Mouse (Mus musculus): ENCODE results near the gene Gm9945. TPM values are rescaled to one million over a fixed set of nuclear protein-coding genes. Genes with fewer than 3 reads are reported as not detected.

The Gm9945 gene
- total RNA-seq, 2 experiments from 2014 or later: not detected

DNA sequence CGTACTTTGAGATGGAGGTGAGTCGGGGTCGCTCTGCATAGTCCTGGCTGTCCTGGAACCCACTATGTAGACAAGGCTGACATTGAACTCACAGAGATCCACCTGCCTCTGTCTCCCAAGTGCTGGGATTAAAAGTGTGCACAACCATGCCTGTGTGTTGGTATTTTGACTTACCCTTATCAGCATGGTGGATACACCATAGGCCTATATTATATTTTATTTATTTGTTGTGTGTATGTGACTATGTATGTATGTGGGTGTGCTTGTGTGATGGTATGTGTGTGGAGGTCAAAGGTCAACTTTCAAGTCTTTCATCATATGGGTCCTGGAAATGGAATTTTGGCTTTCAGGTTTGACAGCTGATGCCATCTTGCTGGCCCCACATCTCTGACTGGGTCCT, 42.4 kb downstream of the Gm9945 start:
- DNase-seq: no peak
- H3K4me3 ChIP-seq: no peak overlapping the region; the same call in 1 of the 2 replicates
- TF ChIP-seq CTCF (IDR thresholded peaks at IDR 0.05): no peak
- intact Hi-C loops (cut with DNase I): loop anchor here (5.0 kb wide), 1 partner anchor 55 kb away; no protein-coding TSS in a partner anchor
- H3K27ac ChIP-seq: peak overlapping the region; percentile 90

DNA sequence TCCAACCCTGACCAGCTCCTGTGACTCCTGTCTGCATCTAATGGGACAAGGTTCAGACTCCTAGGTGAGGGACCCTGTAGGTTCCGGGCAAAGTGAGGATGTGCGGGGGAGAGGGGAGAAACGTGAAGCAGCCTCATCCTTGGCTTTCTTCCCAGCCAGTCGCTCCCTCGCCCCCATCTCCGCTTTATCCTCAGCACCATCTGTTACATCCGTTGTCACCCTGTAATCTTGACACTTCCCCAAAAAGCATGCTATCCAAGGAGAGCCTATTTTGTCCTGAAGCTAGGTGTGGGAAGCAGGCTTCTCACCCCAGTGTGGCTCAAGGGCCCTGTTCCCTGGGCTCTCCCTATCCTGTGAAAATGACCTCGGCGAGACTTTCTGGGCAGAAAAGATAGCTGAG, 43.0 kb downstream of the Gm9945 start:
- no peak for TF ChIP-seq CTCF (IDR thresholded peaks at IDR 0.05)
- Histone ChIP-seq H3K27ac (peak overlapping the region; percentile 90), H3K4me3 (0 out of 2 replicates have a peak overlapping the region, but pooled peaks have one; percentile 33)
- DNase-seq: peak; percentile 40
- intact Hi-C loops (cut with DNase I): loop anchor here (5.0 kb wide), 1 partner anchor 56 kb away; no protein-coding TSS in a partner anchor

DNA sequence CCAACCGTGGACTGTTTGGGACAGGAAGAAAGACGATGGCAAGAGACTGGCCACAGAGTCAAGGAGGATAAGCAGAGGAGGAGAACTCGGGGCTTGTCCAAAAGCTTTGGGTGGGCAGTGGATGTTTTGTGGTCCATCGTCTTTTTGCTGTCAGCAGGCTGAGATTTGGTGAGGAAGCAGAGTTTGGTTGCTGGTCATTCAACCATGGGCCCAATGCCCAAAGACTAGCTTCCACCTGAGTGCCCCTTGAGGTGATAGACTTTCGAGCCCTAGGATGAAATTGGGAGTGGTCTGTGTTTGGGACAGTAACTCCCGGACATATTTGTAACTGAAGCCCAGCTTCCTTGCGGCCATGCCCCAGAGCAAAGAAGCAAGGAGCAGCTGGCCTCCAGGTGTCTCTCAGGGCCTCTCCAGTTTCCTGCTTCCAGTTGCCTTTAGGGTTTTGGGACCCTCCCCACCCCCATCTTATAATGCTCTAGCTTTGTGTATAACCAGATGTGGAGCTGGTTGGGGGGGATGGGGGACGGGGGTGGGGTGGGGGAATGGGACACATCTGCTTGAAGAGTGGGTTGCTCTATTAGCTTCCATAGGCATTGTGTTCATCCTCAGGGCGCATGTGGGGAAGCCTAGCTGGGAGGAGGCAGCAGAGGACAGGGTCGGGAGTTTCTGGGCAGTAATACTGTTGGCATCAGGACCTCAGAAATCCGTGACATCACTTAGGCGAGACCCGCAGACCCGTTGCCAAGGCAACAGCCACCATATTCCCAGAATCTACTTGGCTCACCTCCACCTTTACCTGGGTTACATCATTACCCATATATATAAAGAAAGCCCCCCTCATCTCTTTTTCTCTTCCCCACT, 43.8 kb downstream of the Gm9945 start:
- Histone ChIP-seq H3K4me3 (0 out of 2 replicates have a peak overlapping the region, but pooled peaks have one; percentile 33), H3K27ac (peak overlapping the region; percentile 90)
- TF ChIP-seq CTCF (IDR thresholded peaks at IDR 0.05): no peak
- intact Hi-C loops (cut with DNase I): loop anchor here (5.0 kb wide), 1 partner anchor 56 kb away; no protein-coding TSS in a partner anchor
- DNase-seq: no peak

DNA sequence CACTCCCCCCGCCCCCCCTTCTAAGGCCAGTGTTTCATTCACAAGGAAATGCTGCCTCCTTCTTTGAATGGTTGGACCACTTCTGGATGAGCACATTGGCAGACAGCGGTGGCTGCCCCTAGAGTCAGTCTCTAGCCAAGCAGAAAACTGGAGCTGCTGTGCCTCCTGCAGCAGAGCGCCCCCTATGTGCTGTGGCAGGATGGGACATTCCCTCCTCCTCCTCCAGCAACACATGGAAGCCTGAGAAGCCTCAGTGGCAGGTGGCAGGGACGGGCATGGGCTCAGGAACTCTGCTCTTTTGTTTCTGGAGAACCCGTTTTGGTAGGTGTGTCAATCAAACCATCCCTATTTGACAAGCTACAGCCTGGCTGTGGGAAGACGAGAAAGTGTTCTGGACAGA, 44.9 kb downstream of the Gm9945 start:
- no peak for DNase-seq
- no peak overlapping the region for H3K4me3 ChIP-seq
- intact Hi-C loops (cut with DNase I): loop anchor here (5.0 kb wide), 1 partner anchor 58 kb away; no protein-coding TSS in a partner anchor
- H3K27ac ChIP-seq: peak overlapping the region; percentile 90
- TF ChIP-seq CTCF (IDR thresholded peaks at IDR 0.05): peak; percentile 50

DNA sequence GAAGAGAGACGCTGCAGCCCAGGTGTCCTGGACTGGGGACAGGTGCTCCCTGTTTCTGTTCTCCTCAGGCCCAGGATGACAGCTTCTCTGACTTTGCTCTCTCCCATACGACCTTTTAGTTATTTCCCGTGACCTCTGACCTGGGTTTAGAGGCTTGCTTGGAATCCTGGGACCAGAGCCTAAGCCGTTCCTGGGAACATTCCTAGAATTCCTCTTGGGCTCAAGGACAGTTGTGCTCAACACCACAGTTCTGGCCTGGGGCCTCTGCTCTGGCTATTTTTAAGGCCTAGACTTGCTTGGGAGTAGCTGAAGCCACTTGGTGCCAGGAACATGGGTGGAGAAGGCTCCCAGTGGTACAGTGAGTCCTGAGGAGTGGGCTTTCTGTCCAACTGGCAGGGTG, 45.5 kb downstream of the Gm9945 start:
- TF ChIP-seq CTCF (IDR thresholded peaks at IDR 0.05): no peak
- Histone ChIP-seq H3K27ac (peak overlapping the region; percentile 90), H3K4me3 (no peak overlapping the region)
- DNase-seq: peak; percentile 58
- intact Hi-C loops (cut with DNase I): no loop called here

DNA sequence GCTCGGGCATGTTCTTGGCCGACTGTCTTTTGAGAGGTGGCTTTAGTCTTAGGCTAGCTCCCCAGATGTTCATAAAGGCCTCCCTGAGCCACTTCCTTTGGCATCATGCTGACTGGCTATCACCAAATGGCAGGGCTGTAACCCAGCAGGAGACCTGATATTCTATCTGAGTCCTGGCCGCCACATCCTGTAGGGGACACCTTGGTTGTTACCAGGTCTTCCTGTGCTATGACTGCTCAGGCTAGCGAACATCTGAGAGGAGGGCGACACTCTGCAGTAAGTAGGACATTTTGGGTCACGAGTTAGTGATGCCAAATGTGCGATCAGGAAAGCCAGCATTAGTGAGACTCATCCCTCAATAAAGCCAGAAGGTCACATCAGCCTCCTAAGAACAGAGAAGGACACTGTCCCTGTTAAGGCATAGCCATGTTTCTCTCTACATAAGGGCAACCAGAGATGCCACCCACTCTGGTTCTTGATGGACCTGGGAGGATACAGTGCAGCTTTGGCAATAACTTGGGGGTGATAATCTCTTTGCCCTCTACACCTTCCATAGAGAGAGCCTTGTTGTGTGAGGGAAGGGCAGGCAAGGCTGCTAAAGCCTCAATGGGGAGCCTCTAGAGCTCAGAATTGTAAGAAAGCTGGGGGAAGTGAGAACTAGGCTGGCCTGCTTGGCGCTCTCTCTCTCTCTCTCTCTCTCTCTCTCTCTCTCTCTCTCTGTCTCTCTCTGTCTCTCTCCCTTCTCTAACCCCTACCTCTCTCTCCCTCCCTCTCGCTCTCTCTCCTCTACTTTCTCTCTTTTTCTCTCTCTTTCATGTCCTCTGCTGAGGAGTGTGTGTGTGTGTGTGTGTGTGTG, 48.7 kb downstream of the Gm9945 start:
- H3K4me3 ChIP-seq: no peak overlapping the region; the same call in 1 of the 2 replicates
- no peak for TF ChIP-seq CTCF (IDR thresholded peaks at IDR 0.05)
- intact Hi-C loops (cut with DNase I): no loop called here
- H3K27ac ChIP-seq: peak overlapping the region; percentile 63
- DNase-seq: no peak

DNA sequence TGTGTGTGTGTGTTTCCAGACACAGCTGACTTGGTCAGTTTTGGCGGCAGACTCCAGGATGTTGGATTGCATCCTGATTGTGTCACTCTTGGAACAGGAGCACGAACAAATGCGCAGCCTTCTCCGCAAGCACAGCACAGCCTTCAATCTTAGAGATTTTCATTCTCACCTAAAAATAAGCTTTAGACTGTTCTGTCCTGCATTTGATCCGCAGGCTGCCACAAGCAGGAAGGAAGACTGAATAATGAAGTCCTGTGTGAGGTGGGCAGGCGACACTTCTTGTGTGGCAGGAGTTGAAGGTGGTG, 49.2 kb downstream of the Gm9945 start:
- no peak for TF ChIP-seq CTCF (IDR thresholded peaks at IDR 0.05)
- DNase-seq: peak; percentile 79
- Histone ChIP-seq H3K4me3 (peak overlapping the region; percentile 32), H3K27ac (peak overlapping the region; percentile 63)
- intact Hi-C loops (cut with DNase I): no loop called here

DNA sequence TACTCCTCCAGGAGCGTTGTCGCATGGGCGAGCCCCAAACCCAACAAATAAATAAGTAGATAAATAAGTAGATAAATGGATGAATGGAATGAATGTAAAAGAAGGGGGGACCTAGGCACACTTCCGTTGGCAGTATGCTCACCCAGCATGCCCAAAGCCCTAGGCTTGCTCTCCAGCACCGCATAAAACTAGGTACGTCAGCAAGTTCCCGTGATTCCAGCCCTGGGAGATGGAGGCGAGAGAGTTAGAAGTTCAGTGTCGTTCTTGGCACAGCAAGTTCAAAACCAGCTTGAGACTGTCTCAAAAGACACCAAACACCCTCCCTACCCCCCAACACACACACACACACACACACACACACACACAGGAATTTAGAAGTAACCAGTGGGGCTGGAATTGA, 50.0 kb downstream of the Gm9945 start:
- no peak overlapping the region for H3K4me3 ChIP-seq
- intact Hi-C loops (cut with DNase I): no loop called here
- DNase-seq: no peak
- no peak overlapping the region for H3K27ac ChIP-seq
- no peak for TF ChIP-seq CTCF (IDR thresholded peaks at IDR 0.05)

Other genes with a start within 250 kb of the Gm9945 start
- 100 to 1,000 TPM in 1 of 2 experiments, 10 to 100 TPM in 1; 80.2 to 106 TPM for gene Hspa4, start 179.7 kb upstream of the Gm9945 start, total RNA-seq (2021)
- gene Zcchc10, start 155.5 kb upstream of the Gm9945 start, total RNA-seq (2021): 1 to 10 TPM; 5.5 to 9.4 TPM
- gene Aff4, start 129.3 kb upstream of the Gm9945 start, total RNA-seq (2021): 100 to 1,000 TPM in 1 of 2 experiments, 10 to 100 TPM in 1; 99.7 to 107 TPM
- gene Leap2, start 57.0 kb upstream of the Gm9945 start, total RNA-seq (2021): not detected
- 1,000 to 10,000 TPM; 1,156 to 1,696 TPM for gene Uqcrq, start 49.3 kb upstream of the Gm9945 start, total RNA-seq (2021)
- under 1 TPM; 0.26 to 0.61 TPM for gene Gdf9, start 49.1 kb upstream of the Gm9945 start, total RNA-seq (2021)
- gene Gm10447, start 23.1 kb upstream of the Gm9945 start, total RNA-seq (2021): not detected
- gene Shroom1, start 23.0 kb upstream of the Gm9945 start, total RNA-seq (2021): under 1 TPM; 0.36 to 0.54 TPM
- gene Gm9837, start 9.7 kb upstream of the Gm9945 start, total RNA-seq (2021): not detected
- under 1 TPM; 0.06 to 0.15 TPM for gene Sowaha, start 108 bp downstream of the Gm9945 start, total RNA-seq (2021)
- gene Sept8, start 39.1 kb downstream of the Gm9945 start, total RNA-seq (2021): 10 to 100 TPM in 1 of 2 experiments, 1 to 10 TPM in 1; 9.5 to 14.0 TPM
- 1 to 10 TPM; 4.6 to 6.3 TPM for gene Kif3a, start 87.2 kb downstream of the Gm9945 start, total RNA-seq (2021)
- gene Il4, start 138.5 kb downstream of the Gm9945 start, total RNA-seq (2021): not detected
- gene Il13, start 154.5 kb downstream of the Gm9945 start, total RNA-seq (2021): not detected
- 1 to 10 TPM; 4.1 to 5.2 TPM for gene Rad50, start 227.2 kb downstream of the Gm9945 start, total RNA-seq (2021)
- gene Il5, start 240.6 kb downstream of the Gm9945 start, total RNA-seq (2021): not detected